Mouse (Mus musculus): ENCODE measurements around the gene Trim75. TPM values are rescaled to one million over a fixed set of nuclear protein-coding genes. Genes with fewer than 3 reads are reported as not detected.

Gene Trim75
- polyA plus RNA-seq (2015; fragmentation: Illumina TruSeq; extraction: RNeasy Lipid Tissue Mini Kit (QIAGEN cat#74804); ENCODE audit: insufficient read depth, low read depth, low replicate concordance), result not detected

DNA sequence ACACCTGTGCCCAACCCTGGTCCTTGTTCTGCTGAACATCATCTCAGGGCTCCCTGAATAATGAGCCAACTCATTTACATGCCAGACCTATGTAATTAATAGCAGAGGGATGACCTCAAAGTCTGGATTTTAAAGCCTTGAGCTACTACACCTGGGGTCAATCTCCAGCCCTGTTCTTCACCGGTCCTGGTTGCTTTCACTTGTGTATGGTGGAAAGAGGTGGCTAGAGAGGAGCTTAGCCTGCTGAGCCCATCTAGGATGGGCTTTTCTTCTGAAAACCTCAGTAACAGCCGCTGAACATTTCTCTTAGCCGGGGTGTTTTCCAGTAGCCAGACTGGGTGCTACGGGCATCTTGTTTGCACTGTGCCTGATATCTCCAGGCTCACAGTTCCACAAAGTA lies at the start of gene Trim75:
Gene Trim75, minus strand, starts transcription at position 101 of the 400 bp plus-strand sequence.

GRCm38 (mm10) chr8:65037117-65037533 lies 49.5 kb upstream of the Trim75 start, which contains the start of gene Apela:
TSS of gene Apela (minus strand) at chr8:65037336.

DNA sequence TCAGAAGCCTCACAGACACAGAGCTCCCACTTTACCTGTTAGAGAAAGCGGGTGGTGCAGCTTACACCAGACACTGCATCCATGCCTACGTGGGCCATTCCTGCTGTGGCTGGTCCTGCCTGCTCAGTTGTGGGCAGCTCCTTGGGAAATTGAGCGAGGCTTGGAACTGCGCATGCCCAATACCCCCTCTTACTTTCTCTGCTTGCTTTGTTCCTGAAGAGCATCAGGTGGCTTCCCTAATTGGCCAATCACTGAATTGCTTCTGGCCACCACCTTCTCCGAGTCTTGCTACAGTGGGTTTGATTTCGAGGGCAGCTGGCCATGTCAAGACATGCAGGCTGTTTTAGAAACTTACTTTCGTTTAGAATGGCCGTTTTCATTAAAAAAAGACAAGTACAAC lies 30.8 kb upstream of the Trim75 start, which contains the start of the genes Trim61 and Trim60:
Gene Trim61, minus strand, starts transcription at position 101 of the 400 bp plus-strand sequence.
Gene Trim60, minus strand, starts transcription at position 162 of the 400 bp plus-strand sequence.

DNA sequence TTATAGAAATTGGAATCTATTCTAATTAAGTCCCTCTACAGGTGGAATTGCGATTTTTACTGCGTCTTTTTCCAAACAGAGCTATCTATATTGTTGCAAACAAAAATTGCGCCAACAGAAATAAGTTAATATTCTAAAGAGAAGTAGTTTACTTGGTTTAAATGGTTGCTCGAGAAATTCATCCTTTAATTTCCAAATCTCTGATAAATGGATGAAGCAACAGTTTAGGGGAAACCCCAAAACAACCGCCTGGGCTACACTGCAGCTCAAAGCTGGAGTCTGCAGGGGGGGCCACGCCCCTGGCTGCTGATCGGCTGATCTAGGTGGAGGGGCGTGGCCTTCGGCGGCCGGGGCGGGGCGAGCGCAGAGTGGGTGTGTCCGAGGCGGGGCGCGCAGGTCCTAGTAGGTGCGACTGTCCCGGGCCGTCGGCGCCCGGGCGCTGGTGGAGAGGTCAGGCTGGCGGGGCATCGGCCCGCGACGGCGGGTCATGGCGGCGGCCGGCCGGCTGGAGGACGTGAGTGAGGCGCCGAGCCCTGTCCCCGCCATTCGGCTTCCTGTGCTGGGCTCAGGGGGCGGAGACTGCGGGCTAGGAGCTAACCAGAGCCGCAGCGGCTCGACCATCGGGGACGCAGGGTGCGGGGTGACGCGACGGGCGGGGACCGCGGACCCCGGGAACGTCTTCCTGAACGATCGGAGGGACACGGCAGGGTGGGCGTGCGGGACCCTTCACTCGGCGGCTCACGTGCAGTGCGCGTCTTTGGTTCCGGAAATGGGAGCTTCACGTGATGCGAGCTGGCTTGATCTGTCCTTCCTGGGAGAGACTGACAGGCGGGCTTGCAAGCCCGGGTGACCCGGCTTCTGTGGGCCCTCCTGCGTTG lies 40.6 kb downstream of the Trim75 start, which contains the start of gene Tmem192:
Gene Tmem192, plus strand, starts transcription at position 366 of the 878 bp plus-strand sequence.

Other genes starting within 250 kb of the Trim75 start
- 3.9 TPM for gene Klhl2, start 137.8 kb downstream of the Trim75 start, polyA plus RNA-seq (2015; fragmentation: Illumina TruSeq; extraction: RNeasy Lipid Tissue Mini Kit (QIAGEN cat#74804); ENCODE audit: insufficient read depth, low read depth, low replicate concordance)
- 4.2 TPM for gene Tmem192, start 40.6 kb downstream of the Trim75 start, polyA plus RNA-seq (2015; fragmentation: Illumina TruSeq; extraction: RNeasy Lipid Tissue Mini Kit (QIAGEN cat#74804); ENCODE audit: insufficient read depth, low read depth, low replicate concordance)
- gene Trim61, start 30.7 kb upstream of the Trim75 start, polyA plus RNA-seq (2015; fragmentation: Illumina TruSeq; extraction: RNeasy Lipid Tissue Mini Kit (QIAGEN cat#74804); ENCODE audit: insufficient read depth, low read depth, low replicate concordance), result not detected
- not detected for gene Trim60, start 30.8 kb upstream of the Trim75 start, polyA plus RNA-seq (2015; fragmentation: Illumina TruSeq; extraction: RNeasy Lipid Tissue Mini Kit (QIAGEN cat#74804); ENCODE audit: insufficient read depth, low read depth, low replicate concordance)
- gene Apela, start 49.5 kb upstream of the Trim75 start, polyA plus RNA-seq (2015; fragmentation: Illumina TruSeq; extraction: RNeasy Lipid Tissue Mini Kit (QIAGEN cat#74804); ENCODE audit: insufficient read depth, low read depth, low replicate concordance), result not detected
- gene Gm10663, start 87.2 kb upstream of the Trim75 start, polyA plus RNA-seq (2015; fragmentation: Illumina TruSeq; extraction: RNeasy Lipid Tissue Mini Kit (QIAGEN cat#74804); ENCODE audit: insufficient read depth, low read depth, low replicate concordance), result not detected
- not detected for gene BC030870, start 141.7 kb upstream of the Trim75 start, polyA plus RNA-seq (2015; fragmentation: Illumina TruSeq; extraction: RNeasy Lipid Tissue Mini Kit (QIAGEN cat#74804); ENCODE audit: insufficient read depth, low read depth, low replicate concordance)